Mouse (Mus musculus): ENCODE measurements at regions not wholly inside any gene's neighbourhood (a gene's known extent, or its start where the extent isn't known, plus 50 kb on each side); places are given as distances from the start of the nearest gene placed in this dataset.
A peak's percentile ranks its signal among the peaks of the same experiment; 100 is the strongest.

DNA sequence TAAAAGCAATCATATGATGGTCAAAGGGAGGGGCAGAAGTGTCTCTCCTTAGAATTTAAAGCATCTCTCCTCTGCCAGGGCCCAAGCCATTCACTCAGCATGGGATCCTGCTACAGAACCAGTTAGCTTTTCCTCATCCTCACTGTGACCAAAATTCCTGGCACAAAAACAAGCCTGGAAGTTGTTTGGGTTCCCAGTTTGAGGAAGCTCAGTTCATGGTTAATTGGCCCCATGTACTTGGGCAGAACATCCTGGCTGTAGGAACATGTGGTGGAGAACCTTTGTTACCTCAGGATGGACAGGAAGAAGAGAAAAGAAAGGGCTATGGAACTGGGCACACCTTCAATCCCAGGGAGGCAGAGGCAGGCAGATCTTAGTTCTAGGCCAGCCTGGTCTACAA, 52.4 kb upstream of the Mfge8 start:
- H3K4me3 ChIP-seq (ENCODE audit: low read length), result no peak overlapping the region
- DNase-seq (ENCODE audit: low spot score) (no peak), ATAC-seq (no peak)
- H3K36me3 ChIP-seq (ENCODE audit: insufficient read depth, low read length), result no peaks in the 10 kb centered on the region
- no peaks in the 10 kb centered on the region for H3K27me3 ChIP-seq (ENCODE audit: insufficient read depth, low read length)
- H3K27ac ChIP-seq, result no peak overlapping the region
- no peaks in the 10 kb centered on the region for H3K4me1 ChIP-seq (ENCODE audit: insufficient read depth, low read length)
- H3K9me3 ChIP-seq (ENCODE audit: low read length), result no peaks in the 10 kb centered on the region
- H3K9ac ChIP-seq (replicated peaks; ENCODE audit: low read length), result no peak overlapping the region
- no peak overlapping the region for H3K4me2 ChIP-seq (ENCODE audit: low read depth, low read length)
- no peak for TF ChIP-seq CTCF (IDR thresholded peaks at IDR 0.05; ENCODE audit: low read depth)

DNA sequence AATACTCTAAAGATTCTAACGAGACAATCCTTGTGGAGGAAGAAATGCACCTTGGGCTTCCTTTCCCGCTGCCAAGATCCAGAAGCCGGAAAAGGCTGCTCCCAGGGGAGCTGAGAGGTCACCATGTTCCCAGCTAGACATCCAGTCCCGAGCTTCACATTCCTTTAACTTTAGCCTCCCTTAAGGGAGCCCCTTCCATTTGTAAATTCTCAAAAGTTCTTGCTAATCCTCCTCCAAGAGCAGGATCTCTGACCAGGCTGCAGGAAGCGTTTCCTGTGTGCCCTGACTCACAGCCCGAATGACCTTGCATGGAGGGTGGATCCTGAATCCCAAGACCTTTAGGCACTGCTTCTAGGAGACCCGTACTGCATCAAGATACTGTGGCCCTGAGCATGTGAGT, 53.5 kb upstream of the Mfge8 start:
- Histone ChIP-seq H3K4me3 (ENCODE audit: low read length) (no peak overlapping the region), H3K27ac (0 out of 2 replicates have a peak overlapping the region, but pooled peaks have one; percentile 11), H3K4me1 (ENCODE audit: insufficient read depth, low read length) (no peaks in the 10 kb centered on the region; the same call in 1 of the 2 replicates), H3K27me3 (ENCODE audit: insufficient read depth, low read length) (no peaks in the 10 kb centered on the region), H3K36me3 (ENCODE audit: insufficient read depth, low read length) (no peaks in the 10 kb centered on the region), H3K9me3 (ENCODE audit: low read length) (no peaks in the 10 kb centered on the region), H3K4me2 (ENCODE audit: low read depth, low read length) (no peak overlapping the region), H3K9ac (replicated peaks; ENCODE audit: low read length) (no peak overlapping the region)
- DNase-seq (ENCODE audit: low spot score), result no peak
- no peak for TF ChIP-seq CTCF (IDR thresholded peaks at IDR 0.05; ENCODE audit: low read depth)
- WGBS, result 70% methylated on average over 7 of the region's 7 CpGs
- ATAC-seq, result no peak

DNA sequence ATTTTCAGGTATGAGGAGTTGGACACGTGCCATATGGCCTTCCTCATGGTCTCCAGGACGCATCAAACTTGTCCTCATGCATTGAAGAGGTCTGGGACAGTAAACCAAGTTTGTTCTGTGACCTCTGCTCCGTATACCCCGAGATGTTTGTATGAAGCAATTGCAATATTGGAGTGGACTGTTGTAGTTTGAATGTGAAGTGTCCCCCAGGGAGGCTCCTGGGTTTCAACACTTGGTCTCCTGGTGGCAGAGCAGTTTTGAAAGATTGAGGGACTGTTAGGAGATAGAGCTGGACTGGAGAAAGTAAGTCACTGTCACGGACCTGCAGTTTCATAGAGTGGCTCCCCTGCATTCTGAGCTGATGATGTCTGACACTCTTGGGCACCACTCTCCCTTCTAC, 54.6 kb upstream of the Mfge8 start:
- ATAC-seq, result no peak
- TF ChIP-seq CTCF (IDR thresholded peaks at IDR 0.05; ENCODE audit: low read depth), result no peak
- H3K4me1 ChIP-seq (ENCODE audit: insufficient read depth, low read length), result no peaks in the 10 kb centered on the region; the same call in 1 of the 2 replicates

DNA sequence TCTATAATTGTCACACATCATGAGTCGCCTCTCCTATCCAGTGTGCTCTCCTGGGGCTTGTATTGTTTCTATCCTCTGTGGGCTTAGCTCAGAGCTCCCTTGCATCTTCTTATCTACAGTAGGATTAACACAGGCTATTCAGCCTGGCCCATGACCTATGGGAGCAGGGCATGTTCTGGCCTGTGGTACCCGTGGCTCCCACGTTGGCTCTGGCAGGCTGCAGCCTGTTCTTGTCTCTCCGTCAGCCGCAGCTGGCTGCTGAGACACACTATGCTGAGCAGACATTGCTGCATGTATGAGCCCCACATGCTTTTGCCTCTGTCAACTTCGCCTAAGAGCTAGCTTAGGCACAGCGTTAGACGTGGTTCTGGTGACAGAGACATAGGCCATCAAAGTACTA, 58.3 kb upstream of the Mfge8 start:
- Histone ChIP-seq H3K9ac (replicated peaks; ENCODE audit: low read length) (no peak overlapping the region), H3K36me3 (ENCODE audit: insufficient read depth, low read length) (no peaks in the 10 kb centered on the region), H3K4me1 (ENCODE audit: insufficient read depth, low read length) (no peaks in the 10 kb centered on the region; the same call in 1 of the 2 replicates), H3K9me3 (ENCODE audit: low read length) (no peaks in the 10 kb centered on the region), H3K4me2 (ENCODE audit: low read depth, low read length) (no peak overlapping the region), H3K27ac (no peak overlapping the region), H3K4me3 (ENCODE audit: low read length) (no peak overlapping the region), H3K27me3 (ENCODE audit: insufficient read depth, low read length) (no peaks in the 10 kb centered on the region)
- no peak for TF ChIP-seq CTCF (IDR thresholded peaks at IDR 0.05; ENCODE audit: low read depth)
- WGBS, result 53% methylated on average over 8 of the region's 8 CpGs
- ATAC-seq (no peak), DNase-seq (ENCODE audit: low spot score) (no peak)

More for the DNA sequence above, 54.6 kb upstream of the Mfge8 start:
- H3K27me3 ChIP-seq (ENCODE audit: insufficient read depth, low read length), result no peaks in the 10 kb centered on the region
- no peak overlapping the region for H3K9ac ChIP-seq (replicated peaks; ENCODE audit: low read length)
- no peaks in the 10 kb centered on the region for H3K9me3 ChIP-seq (ENCODE audit: low read length)
- no peak overlapping the region for H3K27ac ChIP-seq
- 85% methylated on average over 5 of the region's 5 CpGs for WGBS
- H3K4me3 ChIP-seq (ENCODE audit: low read length), result no peak overlapping the region
- no peaks in the 10 kb centered on the region for H3K36me3 ChIP-seq (ENCODE audit: insufficient read depth, low read length)
- DNase-seq (ENCODE audit: low spot score), result no peak
- no peak overlapping the region for H3K4me2 ChIP-seq (ENCODE audit: low read depth, low read length)

DNA sequence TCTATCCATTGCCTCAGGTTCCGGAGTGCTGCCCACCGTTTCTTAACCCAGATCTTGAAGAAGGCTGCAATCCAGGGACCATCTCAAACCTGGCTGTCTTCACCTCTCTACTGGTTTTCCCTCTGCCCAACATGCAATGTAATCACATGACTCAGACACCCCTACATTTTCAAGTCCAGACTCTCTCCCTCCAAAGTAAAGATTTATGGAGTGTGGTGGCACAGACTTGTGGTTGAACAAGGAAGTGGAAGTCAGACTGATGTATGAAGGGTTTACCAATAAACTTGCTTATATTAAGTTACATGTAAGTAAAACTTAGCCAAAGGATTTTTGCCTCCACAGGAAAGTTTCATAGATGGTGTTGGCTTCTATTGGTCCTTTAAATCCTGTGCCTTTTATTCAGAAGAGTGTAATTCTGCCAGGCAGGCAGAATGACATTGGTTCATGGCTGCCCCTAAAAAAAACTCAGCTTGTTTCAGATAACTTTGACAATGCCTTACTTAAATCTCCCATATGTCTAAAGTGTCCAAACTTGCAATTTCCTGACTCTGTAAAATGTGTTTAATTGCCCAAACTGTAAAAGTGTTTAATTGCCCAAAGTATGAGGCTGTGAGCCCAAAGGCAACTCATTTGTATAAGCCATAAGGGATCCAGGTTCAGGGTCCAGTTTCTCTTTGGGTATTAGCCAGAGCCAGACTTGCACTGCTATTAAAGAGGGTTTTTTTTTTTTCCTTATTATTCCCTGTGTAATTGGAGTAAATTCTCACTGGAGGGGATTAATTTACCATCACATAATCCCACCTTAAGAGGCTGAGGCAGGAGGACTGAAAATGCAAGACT, 61.7 kb upstream of the Mfge8 start:
- Histone ChIP-seq H3K4me3 (ENCODE audit: low read length) (no peak overlapping the region), H3K27me3 (ENCODE audit: insufficient read depth, low read length) (no peaks in the 10 kb centered on the region), H3K36me3 (ENCODE audit: insufficient read depth, low read length) (no peaks in the 10 kb centered on the region), H3K4me1 (ENCODE audit: insufficient read depth, low read length) (no peaks in the 10 kb centered on the region; the same call in 1 of the 2 replicates), H3K4me2 (ENCODE audit: low read depth, low read length) (no peak overlapping the region), H3K9me3 (ENCODE audit: low read length) (no peaks in the 10 kb centered on the region), H3K9ac (replicated peaks; ENCODE audit: low read length) (no peak overlapping the region), H3K27ac (no peak overlapping the region)
- 96% methylated on average over 2 of the region's 2 CpGs for WGBS
- DNase-seq (ENCODE audit: low spot score), result no peak
- no peak for ATAC-seq
- TF ChIP-seq CTCF (IDR thresholded peaks at IDR 0.05; ENCODE audit: low read depth), result peak; percentile 26; the same call in 1 of the 2 replicates

DNA sequence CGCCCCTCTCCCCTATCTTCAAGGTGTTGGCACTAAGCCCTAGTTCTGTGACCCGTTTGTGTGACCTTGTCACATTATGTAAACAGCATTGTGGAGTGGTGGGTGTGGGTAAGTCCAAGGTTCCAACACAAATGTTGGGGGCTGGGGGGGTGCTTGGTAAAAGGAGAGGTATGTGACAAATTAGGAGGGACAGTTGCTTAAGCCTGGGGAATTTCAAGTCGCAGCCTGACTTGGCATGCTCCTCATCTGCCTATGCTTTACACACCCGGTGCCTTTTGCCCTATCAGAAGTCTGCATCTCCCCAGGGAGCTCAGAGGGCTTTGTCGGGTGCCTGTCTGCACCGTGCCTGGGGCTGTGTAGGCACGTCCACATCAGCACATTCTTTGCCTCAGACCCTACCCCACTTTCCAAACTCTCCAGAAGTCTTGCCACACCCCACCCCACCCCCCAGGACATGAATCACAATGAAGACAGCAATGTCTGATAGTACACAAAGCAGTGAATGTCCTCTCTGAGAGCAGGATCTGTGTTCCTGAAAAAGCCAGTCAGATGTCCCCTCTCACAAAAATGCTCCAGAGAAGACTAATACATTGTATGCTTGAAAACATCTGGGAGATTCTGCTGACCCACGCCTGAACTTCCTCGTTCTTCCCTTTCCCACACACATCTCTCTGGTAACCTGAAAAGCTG, 61.6 kb upstream of the Abhd2 start:
- H3K9me3 ChIP-seq (ENCODE audit: low read length), result no peaks in the 10 kb centered on the region
- no peak overlapping the region for H3K4me3 ChIP-seq (ENCODE audit: low read length)
- H3K27me3 ChIP-seq (ENCODE audit: insufficient read depth, low read length), result no peaks in the 10 kb centered on the region
- no peak overlapping the region for H3K27ac ChIP-seq
- DNase-seq (ENCODE audit: low spot score) (peak; percentile 44), ATAC-seq (0 out of 2 replicates have a peak, but pooled peaks have one; percentile 47)
- 0 out of 2 replicates have a peak overlapping the region, but pooled peaks have one; percentile 7 for H3K4me2 ChIP-seq (ENCODE audit: low read depth, low read length)
- H3K4me1 ChIP-seq (ENCODE audit: insufficient read depth, low read length), result no peaks in the 10 kb centered on the region; the same call in 1 of the 2 replicates
- H3K9ac ChIP-seq (replicated peaks; ENCODE audit: low read length), result no peak overlapping the region
- 20% methylated on average over 9 of the region's 9 CpGs for WGBS
- no peaks in the 10 kb centered on the region for H3K36me3 ChIP-seq (ENCODE audit: insufficient read depth, low read length)
- TF ChIP-seq CTCF (IDR thresholded peaks at IDR 0.05; ENCODE audit: low read depth), result no peak
